22 mouse cellular contexts compared by ENCODE assay signal in genomic region chr10:84301561-84301960, GRCm38 (mm10).
A peak's percentile ranks its signal among the peaks of the same experiment; 100 is the strongest.
DNase-seq lines count a peak whose midpoint lies in the region; ATAC-seq lines count a peak whose summit lies in the region.
"Had no signal": no experiment of that assay in that cellular context is flagged by ENCODE, and none has a peak within 500 bp of the region (broad histone marks: within the 10 kb centered on the region; RNA-seq: fewer than 3 reads in every experiment).

No protein-coding gene starts in this region.

- H3K9me3 ChIP-seq in heart, embryonic 11.5 days (replicated peaks; ENCODE audit: control insufficient read depth, low read length): no peaks in the 10 kb centered on the region
- H3K9me3 ChIP-seq in kidney, embryonic 15.5 days (replicated peaks): no peaks in the 10 kb centered on the region
- H3K9me3 ChIP-seq: embryonic facial prominence, embryonic 13.5 days; forebrain, embryonic 12.5 days; heart, embryonic 13.5 days; hindbrain, embryonic 15.5 days; limb, embryonic 12.5 days; liver, embryonic 12.5 days; midbrain, embryonic 12.5 days had no signal

- intact Hi-C loops in heart, postnatal 14 days (cut with DNase I): no loop called here

- H3K4me1 ChIP-seq in heart, embryonic 11.5 days (ENCODE audit: control insufficient read depth, insufficient read depth, low read length): 0 out of 2 replicates have a peak, but pooled peaks cover 3% of the 10 kb centered on the region
- H3K4me1 ChIP-seq in kidney, embryonic 15.5 days: 0 out of 2 replicates have a peak, but pooled peaks cover 5% of the 10 kb centered on the region
- H3K4me1 ChIP-seq: forebrain, embryonic 12.5 days; hindbrain, embryonic 15.5 days; liver, embryonic 12.5 days; midbrain, embryonic 12.5 days had no signal

- H3K4me2 ChIP-seq in heart, embryonic 11.5 days: no peak overlapping the region
- no peak overlapping the region for H3K4me2 ChIP-seq in kidney, embryonic 15.5 days
- H3K4me2 ChIP-seq: embryonic facial prominence, embryonic 13.5 days; forebrain, embryonic 12.5 days; heart, embryonic 13.5 days; hindbrain, embryonic 15.5 days; limb, embryonic 12.5 days; liver, embryonic 12.5 days; midbrain, embryonic 12.5 days had no signal

- H3K9ac ChIP-seq in heart, embryonic 11.5 days (ENCODE audit: low read depth, low read length): no peak overlapping the region
- H3K9ac ChIP-seq in kidney, embryonic 15.5 days: no peak overlapping the region
- H3K9ac ChIP-seq: embryonic facial prominence, embryonic 13.5 days; forebrain, embryonic 12.5 days; heart, embryonic 13.5 days; hindbrain, embryonic 15.5 days; limb, embryonic 12.5 days; liver, embryonic 12.5 days; midbrain, embryonic 12.5 days had no signal

- no peaks in the 10 kb centered on the region for H3K36me3 ChIP-seq in heart, embryonic 11.5 days (ENCODE audit: control insufficient read depth, insufficient read depth, low read length)
- no peaks in the 10 kb centered on the region for H3K36me3 ChIP-seq in kidney, embryonic 15.5 days
- H3K36me3 ChIP-seq: embryonic facial prominence, embryonic 13.5 days; forebrain, embryonic 12.5 days; heart, embryonic 13.5 days; hindbrain, embryonic 15.5 days; limb, embryonic 12.5 days; liver, embryonic 12.5 days; midbrain, embryonic 12.5 days had no signal

- H3K4me3 ChIP-seq in heart, embryonic 11.5 days (ENCODE audit: low read depth, low read length): no peak overlapping the region
- H3K4me3 ChIP-seq in kidney, embryonic 15.5 days (replicated peaks): no peak overlapping the region
- H3K4me3 ChIP-seq: embryonic facial prominence, embryonic 13.5 days; erythroblast, embryonic 14.5 days; forebrain, embryonic 12.5 days; heart, embryonic 13.5 days; hindbrain, embryonic 15.5 days; limb, embryonic 12.5 days; liver, embryonic 12.5 days; midbrain, embryonic 12.5 days had no signal

- DNase-seq in heart, adult 11 months: peak; percentile 94
- DNase-seq in kidney, postnatal 4 days: peak; percentile 18 to 31
- DNase-seq in heart, postnatal 14 days: peak; percentile 11 to 31
- DNase-seq in liver: no peak
- no peak for DNase-seq in thymus, postnatal 14 days
- DNase-seq: adrenal gland, adult 2 months; cerebellum, adult 11 months; embryo, embryonic 11 days; lung, adult 18-20 months; lung, postnatal 14 days; right cerebral cortex, postnatal 14 days; thymus, postnatal 25 days had no signal

- WGBS in heart, embryonic 11.5 days (ENCODE audit: insufficient replicate concordance): 61% methylated on average over 2 of the region's 2 CpGs
- 61% methylated on average over 2 of the region's 2 CpGs for WGBS in kidney, embryonic 15.5 days

- H3K27ac ChIP-seq in heart, embryonic 11.5 days (ENCODE audit: low read depth, low read length): no peak overlapping the region
- H3K27ac ChIP-seq in kidney, embryonic 15.5 days: no peak overlapping the region
- H3K27ac ChIP-seq: embryonic facial prominence, embryonic 13.5 days; forebrain, embryonic 12.5 days; heart, embryonic 13.5 days; hindbrain, embryonic 15.5 days; limb, embryonic 12.5 days; liver, embryonic 12.5 days; midbrain, embryonic 12.5 days had no signal

- H3K27me3 ChIP-seq in heart, embryonic 11.5 days (ENCODE audit: control insufficient read depth, insufficient read depth, low read length): no peaks in the 10 kb centered on the region
- no peaks in the 10 kb centered on the region for H3K27me3 ChIP-seq in kidney, embryonic 15.5 days
- H3K27me3 ChIP-seq: embryonic facial prominence, embryonic 13.5 days; forebrain, embryonic 12.5 days; heart, embryonic 13.5 days; hindbrain, embryonic 15.5 days; limb, embryonic 12.5 days; liver, embryonic 12.5 days; midbrain, embryonic 12.5 days had no signal

- ATAC-seq in heart, embryonic 11.5 days (replicated peaks; ENCODE audit: insufficient number of reproducible peaks, low FRiP score, low TSS enrichment): no peak
- ATAC-seq in kidney, embryonic 15.5 days (replicated peaks; ENCODE audit: low FRiP score): no peak
- ATAC-seq: liver, embryonic 12.5 days had no signal

Comparison
In these comparisons a context has a peak if more than half of its experiments do, and no peak if none do; other contexts are left out.
1. DNase-seq: peak in heart, adult 11 months (single experiment), kidney, postnatal 4 days (2 of 2) and heart, postnatal 14 days (2 of 2); none in liver (single experiment) and thymus, postnatal 14 days (single experiment).